Mouse (Mus musculus) intestine, postnatal 0 days (tissue): ENCODE data around the gene Timp3. TPM values are rescaled to one million over a fixed set of nuclear protein-coding genes. Genes with fewer than 3 reads are reported as not detected.

Experiments
- ATAC-seq: fragments of 200-750 bp; cut with Nextera tagmentation; 2 replicates; pipeline ENCODE4 v1.8.0; 2017; ENCODE audit warnings: mild to moderate bottlenecking, moderate TSS enrichment, moderate library complexity
- H3K27ac ChIP-seq: fragments of 300-500 bp; sonication (generic); 2 replicates; pipeline ENCODE4 v1.5.1; 2014; ENCODE audit warnings: mild to moderate bottlenecking, low read depth, low read length, moderate library complexity
- H3K27me3 ChIP-seq: fragments of 300-500 bp; sonication (generic); replicated peaks from 2 replicates; pipeline ENCODE4 v1.6.1; 2014; ENCODE audit warnings: low read length, mixed read lengths; ENCODE audit not compliant: control insufficient read depth, insufficient read depth
- H3K36me3 ChIP-seq: fragments of 300-500 bp; sonication (generic); 2 replicates; pipeline ENCODE4 v1.6.1; 2014; ENCODE audit warnings: mild to moderate bottlenecking, moderate library complexity; ENCODE audit not compliant: control insufficient read depth, insufficient read depth
- H3K4me1 ChIP-seq: fragments of 300-500 bp; sonication (generic); replicated peaks from 2 replicates; pipeline ENCODE4 v1.6.1; 2014; ENCODE audit warnings: antibody characterized with exemption, low read length, mixed read lengths; ENCODE audit not compliant: control insufficient read depth, insufficient read depth
- H3K4me2 ChIP-seq: fragments of 300-500 bp; sonication (generic); replicated peaks from 2 replicates; pipeline ENCODE4 v1.6.1; 2014; ENCODE audit warnings: low read depth, mild to moderate bottlenecking, moderate library complexity
- H3K4me3 ChIP-seq: fragments of 300-500 bp; sonication (generic); 2 replicates; pipeline ENCODE4 v1.5.1; 2014; ENCODE audit warnings: low read depth, low read length
- H3K9ac ChIP-seq: fragments of 300-500 bp; sonication (generic); 2 replicates; pipeline ENCODE4 v1.6.1; 2014; ENCODE audit warnings: mild to moderate bottlenecking, low read depth, low read length
- H3K9me3 ChIP-seq: fragments of 300-500 bp; sonication (generic); 2 replicates; pipeline ENCODE4 v1.6.1; 2016; ENCODE audit warnings: mixed run types; ENCODE audit not compliant: control insufficient read depth
- CTCF ChIP-seq: sonication (generic); IDR thresholded peaks from 2 replicates; pipeline ENCODE4 v1.5.1; 2016; ENCODE audit warnings: low read depth, mild to moderate bottlenecking, control low read depth, antibody characterized with exemption, moderate library complexity
- WGBS: fragments of 180-500 bp; shearing (Covaris S2); extraction: QIAGEN DNeasy Blood & Tissue Kit; methylation state at CpG from one replicate; pipeline ENCODE4 v1.1.7; 2014; 5-methylcytosine and 5-hydroxymethylcytosine counted together
- polyA plus RNA-seq: library from polyadenylated mRNA; unstranded; fragments of >200 nt; fragmentation: Nextera tagmentation; extraction: Ambion mirVana; gene quantifications from 2 replicates; pipeline ENCODE4 v1.2.1, GENCODE M21; 2015

The Timp3 gene
- polyA plus RNA-seq, 1 experiment from 2014 or later, result 24.2 TPM

- H3K27ac ChIP-seq, result no peak overlapping the region
- no peaks in the 10 kb centered on the region for H3K27me3 ChIP-seq
- no peak for ATAC-seq
- 0 out of 2 replicates have a peak, but pooled peaks cover 3% of the 10 kb centered on the region for H3K36me3 ChIP-seq
- H3K4me3 ChIP-seq, result no peak overlapping the region
- no peak overlapping the region for H3K9ac ChIP-seq
- 84% methylated on average over 4 of the region's 4 CpGs for WGBS
- no peaks in the 10 kb centered on the region for H3K9me3 ChIP-seq
- no peak for TF ChIP-seq CTCF
- H3K4me2 ChIP-seq, result no peak overlapping the region
- H3K4me1 ChIP-seq, result no peaks in the 10 kb centered on the region; the same call in 1 of the 2 replicates
Observed at GRCm38 (mm10) chr10:86307235-86307634, 7.1 kb downstream of the Timp3 start.

DNA sequence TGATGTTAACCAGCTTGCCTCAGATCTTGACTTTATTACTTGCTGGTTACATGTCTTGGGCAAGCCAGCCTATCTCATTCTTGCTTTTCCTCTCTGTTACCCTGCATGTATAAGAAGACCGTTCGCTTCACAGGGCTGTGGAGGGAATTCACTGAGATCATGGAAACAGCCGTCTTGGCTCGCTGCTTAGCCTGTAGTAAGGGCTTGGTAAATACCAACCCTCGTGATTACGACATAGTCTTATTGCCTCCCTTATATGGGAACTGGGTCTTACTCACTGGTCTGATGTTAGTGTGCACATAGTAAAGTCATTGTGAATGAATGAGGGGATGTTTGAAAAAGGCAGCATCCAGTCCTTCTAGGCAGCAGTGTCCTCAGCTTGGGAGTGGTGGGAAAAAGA is 10.4 kb downstream of the Timp3 start:
- no peaks in the 10 kb centered on the region for H3K9me3 ChIP-seq
- no peak overlapping the region for H3K9ac ChIP-seq
- H3K4me3 ChIP-seq, result no peak overlapping the region
- no peak for TF ChIP-seq CTCF
- H3K4me1 ChIP-seq, result no peaks in the 10 kb centered on the region; the same call in 1 of the 2 replicates
- H3K36me3 ChIP-seq, result 0 out of 2 replicates have a peak, but pooled peaks cover 3% of the 10 kb centered on the region
- 16% methylated on average over 6 of the region's 6 CpGs for WGBS
- no peak overlapping the region for H3K4me2 ChIP-seq
- no peaks in the 10 kb centered on the region for H3K27me3 ChIP-seq
- no peak overlapping the region for H3K27ac ChIP-seq
- peak; percentile 86 for ATAC-seq

GRCm38 (mm10) chr10:86312976-86313375 is 12.8 kb downstream of the Timp3 start:
- no peaks in the 10 kb centered on the region for H3K27me3 ChIP-seq
- no peaks in the 10 kb centered on the region; the same call in 1 of the 2 replicates for H3K4me1 ChIP-seq
- H3K4me3 ChIP-seq, result no peak overlapping the region
- no peak for ATAC-seq
- H3K36me3 ChIP-seq, result no peaks in the 10 kb centered on the region
- 80% methylated on average over 3 of the region's 3 CpGs for WGBS
- H3K4me2 ChIP-seq, result no peak overlapping the region
- H3K9ac ChIP-seq, result no peak overlapping the region
- H3K9me3 ChIP-seq, result no peaks in the 10 kb centered on the region
- TF ChIP-seq CTCF, result no peak
- H3K27ac ChIP-seq, result no peak overlapping the region

- no peak overlapping the region for H3K4me3 ChIP-seq
- H3K4me2 ChIP-seq, result no peak overlapping the region
- WGBS, result 63% methylated on average over 1 of the region's 1 CpGs
- no peaks in the 10 kb centered on the region for H3K9me3 ChIP-seq
- H3K27me3 ChIP-seq, result no peaks in the 10 kb centered on the region
- TF ChIP-seq CTCF, result no peak
- ATAC-seq, result no peak
- no peak overlapping the region for H3K27ac ChIP-seq
- no peaks in the 10 kb centered on the region for H3K36me3 ChIP-seq
- H3K9ac ChIP-seq, result no peak overlapping the region
- no peaks in the 10 kb centered on the region; the same call in 1 of the 2 replicates for H3K4me1 ChIP-seq
Observed at GRCm38 (mm10) chr10:86313448-86313847, 13.3 kb downstream of the Timp3 start.

DNA sequence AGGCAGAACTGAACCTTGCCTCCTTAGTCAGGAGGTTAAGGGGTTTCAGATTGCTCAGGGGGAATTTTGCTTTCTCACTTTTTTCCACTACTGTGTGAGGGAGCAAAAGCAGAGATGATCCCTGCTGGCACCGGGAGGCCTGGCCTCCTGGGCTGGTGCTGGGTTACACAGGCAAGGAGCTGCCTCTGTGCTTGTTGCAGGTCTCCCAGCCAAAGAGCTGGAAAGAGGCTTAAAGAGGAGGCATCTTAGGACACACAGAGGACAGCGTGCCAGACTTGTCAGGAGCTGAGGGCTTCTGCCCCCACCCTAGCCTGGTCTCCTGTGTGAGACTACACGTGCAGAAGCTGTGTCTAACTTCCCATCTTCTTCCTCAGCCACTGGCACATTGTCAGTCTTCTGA is 15.3 kb downstream of the Timp3 start:
- H3K4me2 ChIP-seq, result no peak overlapping the region
- no peaks in the 10 kb centered on the region for H3K36me3 ChIP-seq
- H3K4me3 ChIP-seq, result no peak overlapping the region
- no peaks in the 10 kb centered on the region for H3K9me3 ChIP-seq
- no peak for ATAC-seq
- TF ChIP-seq CTCF, result no peak
- 63% methylated on average over 3 of the region's 3 CpGs for WGBS
- H3K27ac ChIP-seq, result no peak overlapping the region
- H3K27me3 ChIP-seq, result no peaks in the 10 kb centered on the region
- no peaks in the 10 kb centered on the region for H3K4me1 ChIP-seq
- H3K9ac ChIP-seq, result no peak overlapping the region

DNA sequence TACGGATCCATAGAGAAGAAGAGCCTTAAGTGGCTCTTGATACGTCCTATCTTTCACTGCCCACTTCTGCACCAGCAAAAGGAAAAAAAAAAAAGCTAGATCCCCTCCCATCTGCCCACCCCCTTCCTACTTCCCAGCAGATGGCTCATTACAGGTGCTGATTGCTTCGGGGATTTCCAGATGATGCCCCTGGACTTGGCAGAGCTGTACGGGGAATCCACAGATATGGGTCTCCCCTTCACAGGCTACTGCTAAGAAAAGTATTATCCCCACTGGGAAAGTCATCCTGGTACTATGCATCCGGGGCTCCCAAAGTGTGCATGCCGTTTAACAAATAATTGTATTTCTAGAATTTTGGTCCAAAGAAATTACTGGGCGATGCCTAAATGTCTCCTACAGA is 17.5 kb downstream of the Timp3 start:
- Histone ChIP-seq H3K9ac (no peak overlapping the region), H3K27me3 (no peaks in the 10 kb centered on the region), H3K4me2 (no peak overlapping the region), H3K27ac (no peak overlapping the region), H3K36me3 (no peaks in the 10 kb centered on the region), H3K4me3 (no peak overlapping the region), H3K4me1 (no peaks in the 10 kb centered on the region), H3K9me3 (no peaks in the 10 kb centered on the region)
- no peak for TF ChIP-seq CTCF
- 83% methylated on average over 7 of the region's 7 CpGs for WGBS
- no peak for ATAC-seq
